Mouse (Mus musculus): ENCODE results near the gene Skap1.

GRCm38 (mm10) chr11:96421074-96421473 is 43.3 kb upstream of the Skap1 start:
- TF ChIP-seq POLR2A (IDR thresholded peaks at IDR 0.05; ENCODE audit: insufficient read length, low read depth) = no peak
- no peak for TF ChIP-seq CEBPB (IDR thresholded peaks at IDR 0.05; ENCODE audit: insufficient read depth, poor library complexity, severe bottlenecking)
